Mouse (Mus musculus) megakaryocyte, embryonic 14.5 days (primary cell): ENCODE data around the gene Erlin1.

Experiments used
- FLI1 ChIP-seq: IDR thresholded peaks from 2 replicates; pipeline ENCODE4 v1.6.1; 2012; ENCODE audit warnings: low read length, inconsistent platforms, mixed read lengths
- GATA1 ChIP-seq: IDR thresholded peaks from 3 replicates; pipeline ENCODE4 v1.6.1; 2012; ENCODE audit warnings: mixed read lengths, low read length, inconsistent platforms, borderline replicate concordance

- TF ChIP-seq GATA1 (no peak), FLI1 (no peak)
Observed at GRCm38 (mm10) chr19:43992464-43992863, 77.1 kb downstream of the Erlin1 start.
